Mouse (Mus musculus) thymus, postnatal 36 days (tissue): ENCODE measurements around the gene Zhx3.

Experiments used
- DNase-seq, 2 experiments: peaks; one replicate each; pipeline ENCODE4 v3.0.0; 2022; ENCODE audit warnings: mixed read lengths in 2 of 2

The Zhx3 gene

DNA sequence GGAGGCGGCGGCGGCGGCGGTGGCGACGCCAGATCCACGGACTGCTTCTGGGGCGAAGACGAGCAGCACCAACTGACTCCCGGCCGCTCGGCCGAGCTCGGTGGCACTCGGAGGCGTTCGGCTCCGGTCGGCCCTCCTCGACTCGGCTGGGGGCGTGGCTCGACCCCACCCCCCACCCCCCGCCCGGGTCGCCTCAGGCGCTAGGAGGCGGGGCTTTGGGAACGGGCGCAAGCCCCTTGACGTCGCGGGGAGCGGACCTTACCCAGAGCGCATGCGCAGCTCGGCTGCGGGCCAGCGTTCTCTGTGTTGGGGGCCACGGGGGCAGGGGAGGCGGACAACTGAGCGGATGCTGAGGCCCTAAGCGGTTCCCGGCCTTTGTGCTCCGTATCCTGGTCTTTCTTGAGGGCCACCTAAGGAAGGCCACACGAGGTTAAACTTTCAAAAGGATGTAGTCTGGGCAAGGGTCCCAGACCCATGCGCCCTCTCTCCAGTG is at the start of gene Zhx3:
TSS of gene Zhx3 (minus strand) at position 109 of the 493 bp plus-strand sequence.
- peak; percentile 90 to 94 for DNase-seq

DNA sequence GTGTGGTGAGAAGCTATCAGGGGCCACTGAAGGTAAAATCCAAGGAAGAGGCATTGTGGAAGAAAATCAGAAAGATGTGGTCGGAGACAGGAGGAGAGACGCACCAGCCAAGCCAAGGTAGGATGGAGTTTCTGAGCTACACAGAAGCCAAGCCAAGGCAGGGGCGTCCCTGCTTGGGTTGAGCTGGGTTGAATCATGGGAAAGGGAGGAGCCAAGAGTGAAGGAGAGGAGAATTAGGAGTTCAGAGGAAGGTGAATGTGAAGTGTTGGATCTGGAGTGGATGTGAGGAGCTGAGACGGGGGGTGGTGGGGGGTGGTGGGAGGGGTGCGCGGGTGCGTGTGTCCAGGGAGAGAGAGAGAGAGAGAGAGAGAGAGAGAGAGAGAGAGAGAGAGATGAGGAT is 48.5 kb upstream of the Zhx3 start:
- no peak for DNase-seq

DNA sequence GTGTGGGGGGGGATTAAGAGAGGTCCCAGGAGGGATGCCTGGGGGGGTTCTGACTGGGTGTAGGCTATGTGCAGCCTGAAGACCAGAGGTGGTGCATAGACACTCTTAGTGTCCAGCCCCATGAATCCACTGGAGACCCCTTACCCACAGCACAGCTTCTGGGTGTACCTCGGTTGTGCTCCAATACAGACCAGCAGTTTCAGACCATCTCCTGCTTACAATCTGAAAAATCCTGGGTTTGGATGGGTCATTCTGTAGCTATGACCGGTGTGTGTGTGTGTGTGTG is 46.1 kb upstream of the Zhx3 start:
- DNase-seq, result no peak

DNA sequence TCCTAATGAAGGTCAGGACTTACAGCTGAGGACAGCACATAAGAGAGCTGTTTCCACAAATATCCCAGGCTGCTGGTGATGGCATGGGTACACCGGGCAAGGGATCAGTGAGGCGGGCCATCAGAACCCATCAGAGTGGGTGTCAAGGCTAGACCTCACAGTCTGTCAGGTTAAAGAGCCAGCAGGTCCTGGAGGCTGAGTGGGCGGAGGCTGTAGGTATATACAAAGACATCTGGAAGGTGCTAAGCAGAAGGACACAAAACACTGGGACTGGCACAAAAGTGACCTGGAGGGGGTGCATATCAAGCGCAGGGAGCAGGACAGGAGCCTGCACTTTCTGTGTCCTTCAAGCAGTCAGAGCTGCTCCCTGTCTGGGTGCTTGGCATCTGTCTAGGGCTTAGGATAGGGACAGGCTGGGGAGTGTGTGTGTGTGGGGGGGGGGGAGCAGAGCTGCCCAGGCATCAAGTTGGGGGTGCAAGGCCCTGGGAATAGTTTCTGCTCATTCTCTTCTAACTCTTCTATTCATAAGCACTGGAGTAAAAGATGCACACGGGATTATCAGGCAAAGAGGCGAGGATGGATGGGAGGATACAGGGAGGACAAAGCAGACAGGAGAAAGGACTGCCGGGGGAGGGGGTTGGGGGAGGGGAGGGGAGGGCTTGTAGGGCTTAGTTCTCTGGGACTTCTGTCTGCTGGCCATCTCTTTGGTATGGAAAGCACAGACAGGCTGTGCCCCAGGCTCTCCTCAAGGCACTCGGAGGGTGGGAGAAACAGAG is 45.5 kb upstream of the Zhx3 start:
- no peak for DNase-seq

DNA sequence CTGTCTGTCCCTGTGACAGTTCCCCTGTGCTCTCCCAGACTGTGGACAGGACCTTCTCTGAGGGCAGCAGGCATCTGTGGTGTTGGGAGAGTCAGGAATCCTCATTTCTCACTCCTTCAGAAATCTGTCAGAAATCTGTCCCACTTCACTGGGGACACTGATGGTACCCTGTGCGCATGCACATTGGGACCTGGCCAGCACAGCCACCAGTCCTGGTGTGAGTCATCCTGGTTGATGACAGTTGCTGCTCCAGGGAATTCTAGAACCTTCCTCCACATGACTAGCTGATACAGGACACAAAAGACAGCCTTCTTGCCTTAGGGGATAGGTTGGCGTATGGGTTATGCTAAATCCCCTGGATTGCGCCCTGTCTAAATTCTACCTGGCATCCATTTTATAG is 44.5 kb upstream of the Zhx3 start:
- DNase-seq, result no peak

DNA sequence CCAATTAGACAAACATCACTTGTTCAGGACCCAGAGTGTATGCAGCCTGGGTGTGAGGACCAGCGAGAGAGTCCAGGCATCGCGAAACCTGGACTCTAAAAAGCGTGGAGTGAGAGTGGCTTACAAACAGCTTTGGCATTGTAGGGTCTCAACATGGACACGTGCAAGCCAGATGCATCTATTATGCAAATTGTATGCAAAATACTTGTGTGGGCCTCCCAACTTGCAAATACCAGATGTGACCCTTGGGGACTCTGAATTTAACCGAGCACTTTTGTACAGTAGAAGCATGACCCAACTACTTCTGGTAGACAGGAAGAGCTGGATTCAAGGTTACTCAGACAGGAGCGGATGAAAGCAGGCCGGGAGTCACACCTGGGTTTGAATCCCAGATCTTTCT is 43.9 kb upstream of the Zhx3 start:
- no peak for DNase-seq

DNA sequence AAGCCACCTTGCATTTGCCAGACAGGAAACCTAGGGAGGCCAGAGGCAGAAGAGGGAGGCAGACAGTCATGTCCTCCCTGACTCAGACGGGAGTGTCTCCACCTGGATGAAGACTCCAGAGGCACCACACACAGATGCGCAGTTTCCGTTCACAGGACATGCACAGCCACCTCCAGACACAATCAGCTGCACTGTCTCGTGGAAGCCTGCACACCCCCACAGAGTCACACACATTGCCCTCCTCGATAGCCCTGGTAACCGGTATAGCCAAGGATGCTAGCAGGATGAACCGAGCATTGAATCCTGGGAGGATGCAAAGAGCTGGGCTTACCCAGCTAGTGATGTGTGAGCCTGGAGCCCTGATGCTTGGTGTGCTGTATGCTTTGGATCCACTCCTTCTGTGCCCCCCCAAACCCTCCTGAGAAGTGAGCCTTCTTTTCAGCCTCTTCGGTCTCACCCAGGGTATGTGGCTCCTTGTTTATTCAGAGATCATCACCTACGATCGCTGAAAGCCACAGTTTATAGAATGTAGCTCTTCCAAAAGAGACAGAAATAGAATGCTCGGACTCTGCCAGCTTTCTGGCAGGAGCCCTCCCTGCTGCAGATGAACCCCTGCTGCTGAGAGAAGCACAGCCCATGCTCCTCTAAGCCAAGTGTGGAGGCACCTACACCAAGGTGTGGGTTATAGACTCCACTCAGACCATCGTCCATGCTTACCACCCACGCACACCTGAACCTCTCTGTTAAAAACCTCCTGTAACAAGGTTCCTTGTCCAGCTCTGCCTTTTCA is 43.2 kb upstream of the Zhx3 start:
- DNase-seq, result no peak

DNA sequence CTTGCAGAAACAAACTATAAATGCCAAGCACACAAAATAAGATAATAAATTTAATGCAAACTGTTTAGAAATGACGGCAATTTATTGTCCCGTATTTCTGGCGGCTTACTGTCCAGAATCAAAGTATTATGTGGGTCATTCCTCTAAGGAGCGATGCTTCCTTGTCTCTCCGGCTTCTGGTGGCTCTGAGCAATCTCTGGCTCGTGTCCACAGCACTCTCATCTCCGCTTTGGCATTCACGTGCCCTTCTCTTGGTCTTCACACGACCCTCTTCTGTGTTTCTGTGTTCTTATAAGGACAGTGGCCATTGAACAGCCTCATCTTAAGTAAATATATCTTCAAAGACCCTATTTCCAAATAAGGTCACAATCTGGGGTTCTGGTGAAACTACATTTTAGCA is 41.9 kb upstream of the Zhx3 start:
- no peak for DNase-seq

DNA sequence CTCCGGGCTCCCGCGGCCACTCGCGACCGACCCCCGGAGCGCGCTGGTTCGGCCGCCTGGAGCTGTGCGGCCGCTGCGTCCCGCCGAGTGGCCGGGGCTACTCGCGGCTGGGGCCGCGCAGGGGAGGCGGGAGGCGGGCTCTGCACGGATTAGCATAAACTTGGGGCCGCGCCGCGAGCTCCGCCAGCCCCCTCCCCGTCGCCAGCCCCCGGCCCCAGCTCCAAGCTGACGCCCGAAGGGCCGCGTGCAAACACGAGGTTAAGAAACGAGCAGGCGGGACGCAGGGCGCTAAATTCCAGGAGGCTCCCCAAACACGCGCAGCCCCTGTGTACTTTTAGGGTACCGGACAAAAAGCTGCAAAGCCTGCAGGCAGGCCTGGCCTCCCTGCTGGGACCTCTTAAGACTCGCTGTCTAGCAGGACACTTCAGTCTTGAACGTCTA is 39.5 kb upstream of the Zhx3 start, which contains the start of gene Emilin3:
TSS of gene Emilin3 (minus strand) at position 98 of the 441 bp plus-strand sequence.
- no peak for DNase-seq

DNA sequence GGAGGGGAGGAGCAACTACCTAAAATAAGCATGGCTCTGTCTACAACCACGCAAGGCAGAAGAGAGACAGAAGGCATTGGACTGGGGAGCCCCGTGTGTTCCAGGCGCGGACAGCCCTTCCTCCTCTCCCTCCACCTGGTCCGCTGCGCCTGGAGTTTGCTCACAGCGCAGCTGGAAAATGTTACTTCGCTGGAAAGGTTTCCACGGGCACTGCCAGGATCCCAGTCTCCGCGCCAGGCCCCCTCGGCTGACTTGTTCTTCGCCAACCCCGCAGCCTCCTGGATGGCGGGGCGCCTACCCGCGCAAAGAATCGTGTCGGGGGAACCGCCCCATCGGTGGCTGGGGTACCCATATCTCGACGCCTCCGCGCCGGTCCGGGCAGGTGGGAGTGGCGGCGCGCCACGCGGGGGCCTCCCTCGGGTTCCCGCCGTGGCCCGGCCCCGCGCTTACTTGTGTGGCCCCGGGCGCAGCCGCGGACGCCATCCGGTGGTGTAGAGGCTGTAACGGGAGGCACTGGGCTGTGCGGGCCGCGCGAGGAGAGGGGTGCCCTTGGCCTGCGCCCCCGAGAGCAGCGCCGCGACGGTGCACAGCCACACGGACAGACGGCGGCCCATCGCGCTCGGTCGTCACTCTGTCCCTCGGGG is 38.9 kb upstream of the Zhx3 start:
- no peak for DNase-seq

DNA sequence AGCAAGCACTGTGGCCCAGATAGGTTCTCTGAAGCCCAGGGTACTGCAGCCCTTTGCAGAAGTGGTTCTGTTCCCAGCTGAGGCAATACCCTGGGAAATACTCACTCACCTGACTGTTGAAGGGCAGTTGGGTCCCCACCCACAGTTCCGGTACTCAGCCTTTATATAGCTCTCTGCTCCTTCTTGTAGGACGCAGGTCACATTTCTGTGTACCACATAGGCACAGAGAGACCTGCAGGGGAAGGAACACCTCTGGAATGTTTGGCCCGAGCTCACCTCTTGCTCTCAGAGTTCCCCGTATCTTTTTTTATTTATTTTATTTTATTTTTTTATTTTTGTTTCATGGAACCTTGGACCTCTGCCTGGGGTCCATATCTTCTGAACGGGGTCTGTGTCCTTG is 37.8 kb upstream of the Zhx3 start:
- DNase-seq, result no peak

DNA sequence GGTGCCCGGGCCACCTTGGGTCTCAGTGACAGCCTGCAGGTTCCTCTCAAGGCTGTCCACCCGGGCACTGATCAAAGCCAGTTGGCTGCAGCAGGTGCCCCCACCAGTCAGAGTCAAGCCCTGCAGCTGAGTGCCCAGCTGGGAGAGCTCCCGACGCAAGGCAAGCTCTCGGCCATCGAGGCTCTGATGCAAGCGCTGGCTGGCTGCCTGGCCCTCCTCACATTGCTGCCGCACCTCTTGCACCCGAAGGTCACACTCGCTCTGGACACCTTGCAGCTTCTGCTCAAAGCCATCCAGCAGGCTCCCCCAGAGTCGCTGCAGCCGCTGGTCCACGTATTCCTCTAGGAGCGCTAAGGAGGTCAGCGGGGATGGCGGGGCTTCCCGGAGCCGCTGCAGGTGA is 35.8 kb upstream of the Zhx3 start:
- DNase-seq, result no peak

DNA sequence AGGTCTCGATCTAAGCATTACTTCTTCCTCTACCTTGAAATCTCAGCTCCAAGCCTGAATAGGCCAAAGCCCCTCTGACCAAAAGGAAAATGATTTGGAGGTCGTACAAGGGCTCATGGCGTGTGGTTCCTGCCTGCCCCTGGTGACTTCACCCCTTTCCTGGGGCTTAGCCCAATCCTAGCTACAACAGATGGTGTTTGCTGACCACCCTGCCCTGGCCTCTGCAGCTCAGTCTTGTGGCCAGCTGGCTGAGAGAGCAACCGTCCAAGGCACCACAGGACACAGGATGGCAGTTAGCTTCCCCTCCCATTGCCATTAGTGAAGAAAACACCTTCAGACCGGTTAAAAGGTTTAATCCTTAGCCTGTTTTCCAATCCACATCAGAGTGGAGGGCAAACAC is 33.3 kb upstream of the Zhx3 start:
- DNase-seq, result no peak

DNA sequence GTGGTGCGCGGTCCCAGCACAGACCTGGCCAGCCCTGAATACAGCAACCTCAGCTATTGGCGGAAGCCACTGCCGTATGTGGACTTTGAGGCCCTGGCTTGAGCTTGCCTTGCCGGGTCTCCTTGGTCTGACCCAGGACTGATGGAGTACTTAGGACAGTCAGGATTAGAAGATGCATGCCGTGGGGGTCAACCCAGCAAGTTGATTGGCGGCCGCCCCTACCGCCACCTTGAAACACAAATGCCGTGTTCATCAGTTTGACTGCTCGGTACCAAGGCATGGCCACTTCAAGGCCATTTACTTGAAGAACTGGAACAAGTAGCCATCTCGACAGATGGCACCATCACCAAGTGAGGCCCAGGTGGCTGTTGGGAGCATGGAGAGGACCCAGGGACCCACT is 32.5 kb upstream of the Zhx3 start:
- no peak for DNase-seq

DNA sequence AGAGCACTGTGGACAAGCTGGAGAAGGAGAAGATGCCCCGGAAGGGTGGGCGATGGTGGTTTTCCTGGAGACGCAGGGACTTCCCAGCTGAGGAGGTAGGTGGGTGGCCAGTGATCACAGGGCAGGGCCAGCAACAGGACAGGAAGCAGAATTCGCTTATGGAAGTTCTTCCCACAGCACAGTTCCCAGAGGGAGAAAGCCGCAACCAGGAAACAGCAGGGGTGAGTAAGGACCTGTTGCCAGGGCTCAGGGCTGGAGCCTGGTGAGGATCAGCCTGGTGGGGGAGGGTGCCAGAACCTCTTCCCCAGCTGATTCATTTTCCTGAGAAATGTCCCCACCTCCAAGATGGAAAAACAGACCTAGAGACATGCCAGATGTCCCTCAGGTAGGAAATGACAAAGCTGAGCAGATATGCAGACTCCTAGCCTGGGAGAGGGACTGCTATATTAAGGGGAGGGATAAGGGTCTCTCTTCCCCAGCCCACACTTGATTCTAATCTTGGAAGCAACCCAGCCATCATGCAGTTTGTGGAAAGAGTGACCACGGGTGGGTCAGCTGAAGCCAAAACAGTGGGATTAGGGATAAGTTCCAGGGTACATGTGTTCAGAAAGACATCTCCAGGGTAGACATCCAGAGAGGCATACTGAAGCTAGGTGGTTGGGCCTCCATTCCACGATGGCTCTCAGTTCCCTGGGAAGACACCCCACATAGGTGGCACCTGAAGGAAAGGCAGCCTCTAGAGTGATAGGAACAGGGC is 29.0 kb upstream of the Zhx3 start:
- DNase-seq, result no peak

DNA sequence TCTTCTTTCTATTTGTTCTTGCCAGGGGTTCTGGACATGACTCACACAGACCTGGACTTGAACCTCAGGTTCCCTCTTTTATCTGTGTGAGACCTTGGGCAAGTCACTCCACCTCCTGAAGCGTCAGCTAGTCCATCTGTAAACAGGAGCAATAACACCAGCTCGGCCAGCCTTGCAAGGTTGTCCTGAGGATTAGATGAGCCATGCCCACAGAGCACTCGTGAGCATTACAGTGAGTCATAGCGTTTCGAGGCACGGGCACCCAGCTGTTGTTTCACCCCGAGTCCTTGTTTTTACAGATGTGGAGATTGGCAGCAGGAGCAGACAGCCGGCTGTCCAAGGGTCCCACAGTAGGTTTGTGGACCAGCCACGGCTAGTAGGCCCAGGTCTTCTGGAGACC is 18.9 kb upstream of the Zhx3 start:
- no peak for DNase-seq

DNA sequence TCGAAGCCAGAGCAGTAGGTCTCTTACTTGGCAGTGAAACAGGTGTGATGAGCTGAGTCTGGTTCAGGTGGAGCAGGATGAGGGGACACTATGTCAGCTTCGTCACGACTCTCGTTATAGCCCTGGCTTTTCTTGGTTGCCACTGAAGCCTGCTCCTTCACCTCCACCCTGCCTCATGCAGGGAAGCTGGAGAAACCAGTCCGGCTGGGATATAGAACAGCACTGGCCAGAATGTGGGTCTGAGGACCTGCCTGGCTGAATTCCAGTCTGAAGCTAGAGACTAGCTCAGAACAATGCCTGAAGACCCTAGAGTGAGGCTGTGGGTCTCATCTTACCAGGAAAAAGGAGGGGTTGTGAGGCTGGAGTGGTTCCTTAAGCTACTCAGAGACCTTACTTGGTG is 18.2 kb upstream of the Zhx3 start:
- DNase-seq, result no peak

DNA sequence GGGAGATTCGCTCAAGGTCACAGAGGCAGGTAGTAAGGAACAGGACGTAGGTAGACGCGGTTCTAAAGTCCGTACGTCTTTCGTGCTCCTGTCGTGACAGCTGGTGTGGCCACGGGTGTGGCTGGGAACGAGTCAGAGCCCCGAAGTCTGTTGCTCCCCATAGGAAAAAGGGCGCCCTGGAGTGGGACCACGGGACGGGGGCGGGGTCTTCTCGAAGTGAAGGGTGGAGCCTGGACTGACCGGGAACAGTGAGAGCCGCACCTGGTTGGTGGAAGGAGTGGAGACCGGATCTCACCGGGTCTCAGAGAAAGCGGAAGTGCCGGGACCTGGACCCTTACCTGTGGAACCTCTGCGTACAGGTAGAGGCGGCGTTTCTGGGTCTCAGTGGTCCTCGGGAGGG is 15.1 kb upstream of the Zhx3 start:
- DNase-seq, result peak; percentile 23 to 39

DNA sequence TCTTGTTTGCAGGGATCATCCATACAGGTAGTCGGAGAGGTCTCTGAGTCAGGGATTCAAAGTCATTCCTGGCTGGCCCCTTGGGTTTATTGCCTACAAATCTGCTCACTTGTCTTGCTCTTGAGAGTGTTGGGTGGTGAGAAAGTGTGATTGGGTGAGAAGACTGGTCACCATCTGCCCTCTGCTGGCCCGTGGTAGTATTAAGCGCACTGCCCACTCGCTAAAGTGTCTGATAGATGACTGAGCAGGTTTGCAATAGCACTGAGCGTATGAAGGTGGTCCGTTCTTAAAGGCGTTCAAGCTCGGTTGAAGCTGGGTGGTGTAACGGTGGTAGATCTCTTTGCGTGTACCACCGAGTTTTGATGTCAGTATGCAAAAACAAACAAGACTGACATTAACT is 14.5 kb upstream of the Zhx3 start:
- peak; percentile 53 to 67 for DNase-seq

DNA sequence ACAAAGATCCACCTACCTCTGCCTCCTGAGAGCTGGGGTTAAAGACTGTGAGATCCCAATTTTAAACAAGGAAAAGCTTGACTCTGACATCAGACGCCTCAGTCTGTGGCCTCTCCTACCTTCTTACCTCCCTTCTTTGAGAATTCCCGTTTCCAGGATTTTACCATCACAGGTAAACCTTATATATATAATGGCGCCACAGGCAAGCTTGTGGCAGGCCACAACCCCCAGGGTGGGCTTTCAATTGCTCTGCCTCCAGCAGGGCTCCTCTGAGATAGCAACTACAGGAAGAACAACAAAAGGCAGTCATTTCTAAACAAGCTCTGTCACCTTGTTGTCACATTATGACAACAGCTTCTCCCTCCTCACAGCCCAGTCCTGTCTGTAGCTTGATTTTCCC is 13.4 kb upstream of the Zhx3 start:
- DNase-seq, result no peak

DNA sequence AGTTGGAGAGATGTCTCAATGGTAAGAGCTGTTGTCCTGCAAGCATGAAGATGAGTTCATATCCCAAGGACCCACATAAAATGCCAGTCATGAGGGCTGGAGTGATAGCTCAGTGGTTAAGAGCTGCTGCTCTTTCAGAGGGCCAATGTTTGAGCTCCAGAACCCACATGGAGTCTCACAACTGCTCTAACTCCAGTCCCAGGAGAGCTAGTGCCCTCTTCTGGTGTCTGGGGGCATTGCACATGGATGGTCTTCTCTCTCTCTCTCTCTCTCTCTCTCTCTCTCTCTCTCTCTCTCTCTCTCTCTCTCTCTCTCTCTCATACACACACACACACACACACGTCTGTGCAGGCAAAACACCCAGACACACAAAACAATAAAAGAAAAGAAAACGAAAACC is 12.0 kb upstream of the Zhx3 start:
- DNase-seq, result peak; percentile 51 to 56

DNA sequence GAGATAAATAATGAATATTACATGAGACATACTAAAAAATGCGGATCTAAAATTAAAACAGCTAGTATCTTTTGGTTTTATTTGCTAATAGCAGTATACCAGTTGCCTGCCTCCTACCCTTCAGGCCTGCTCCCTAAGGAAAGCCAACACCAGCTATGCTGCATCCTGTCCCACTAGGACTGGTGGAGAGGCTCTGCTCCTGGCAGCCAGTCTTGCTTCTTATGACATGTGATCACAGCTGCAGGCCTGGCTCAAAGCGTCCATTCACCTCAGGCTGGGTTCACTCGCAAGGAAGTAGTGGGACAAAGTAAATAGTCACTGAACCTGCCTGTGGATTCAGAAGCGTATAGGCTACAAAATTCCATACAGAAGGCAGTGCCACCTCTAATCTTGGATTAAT is 11.1 kb upstream of the Zhx3 start:
- DNase-seq, result no peak

DNA sequence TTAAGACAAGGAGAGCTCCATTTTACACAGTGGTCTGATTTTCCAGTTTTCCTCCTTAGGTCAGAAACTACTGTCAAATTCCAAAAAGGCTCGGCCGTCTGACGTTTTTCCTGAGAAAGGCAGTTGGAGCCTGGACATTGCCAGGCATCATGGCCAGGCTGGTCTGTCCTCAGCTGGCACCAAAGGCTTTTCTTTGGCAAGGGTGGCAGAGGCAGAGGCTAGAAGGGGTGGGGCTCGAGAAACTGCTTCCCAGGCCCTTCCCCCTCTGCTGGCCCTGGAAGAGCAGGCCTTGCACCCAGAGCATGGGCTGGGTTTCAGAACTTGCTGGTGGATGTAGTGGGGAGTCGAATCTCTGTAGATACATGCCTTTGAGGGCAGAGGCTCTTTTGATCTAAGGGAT is 9.6 kb upstream of the Zhx3 start:
- no peak for DNase-seq
